In genomic region chr2:173027169-173027823, GRCm38 (mm10) we compare ENCODE assay signal across 11 mouse cellular contexts. TPM values are rescaled to one million over a fixed set of nuclear protein-coding genes. Genes with fewer than 3 reads are reported as not detected.
A peak's percentile ranks its signal among the peaks of the same experiment; 100 is the strongest.
DNase-seq lines count a peak whose midpoint lies in the region; ATAC-seq and TF ChIP-seq lines count a peak whose summit lies in the region.
"Had no signal": no experiment of that assay in that cellular context is flagged by ENCODE, and none has a peak within 500 bp of the region (broad histone marks: within the 10 kb centered on the region; RNA-seq: fewer than 3 reads in every experiment).

No protein-coding gene starts in this region.

- no peaks in the 10 kb centered on the region for H3K27me3 ChIP-seq in heart, embryonic 12.5 days (replicated peaks)
- H3K27me3 ChIP-seq in thymus, adult 2 months (ENCODE audit: control insufficient read depth, insufficient read depth, low read length) = no peaks in the 10 kb centered on the region
- H3K27me3 ChIP-seq in limb, embryonic 13.5 days = no peaks in the 10 kb centered on the region

- H3K9ac ChIP-seq in heart, embryonic 12.5 days = peak overlapping the region; percentile 90
- H3K9ac ChIP-seq in limb, embryonic 13.5 days = peak overlapping the region; percentile 39

- TF ChIP-seq CTCF in thymus, adult 2 months (IDR thresholded peaks at IDR 0.05; ENCODE audit: borderline replicate concordance, control insufficient read depth, extremely low read depth, insufficient read depth, low read length, poor library complexity) = no peak

- H3K4me3 ChIP-seq in heart, embryonic 12.5 days = peak overlapping the region; percentile 89
- peak overlapping the region; percentile 30; the same call in 1 of the 2 replicates for H3K4me3 ChIP-seq in thymus, adult 2 months (ENCODE audit: control insufficient read depth, insufficient read depth, low read length)
- H3K4me3 ChIP-seq in limb, embryonic 13.5 days = no peak overlapping the region

- peaks cover 79% of the 10 kb centered on the region for H3K36me3 ChIP-seq in heart, embryonic 12.5 days
- H3K36me3 ChIP-seq in thymus, adult 2 months (ENCODE audit: control insufficient read depth, insufficient read depth, low read length) = peaks cover 71% of the 10 kb centered on the region
- H3K36me3 ChIP-seq in limb, embryonic 13.5 days = peaks cover 73% of the 10 kb centered on the region

- peak overlapping the region; percentile 40; the same call in 1 of the 2 replicates for H3K27ac ChIP-seq in heart, embryonic 12.5 days (ENCODE audit: poor library complexity, severe bottlenecking)
- H3K27ac ChIP-seq in thymus, adult 2 months (ENCODE audit: control insufficient read depth, insufficient read depth, low read length) = peak overlapping the region; percentile 72
- peak overlapping the region; percentile 55; the same call in 1 of the 2 replicates for H3K27ac ChIP-seq in limb, embryonic 13.5 days

- no peak for ATAC-seq in heart, embryonic 12.5 days (ENCODE audit: insufficient number of reproducible peaks, low FRiP score)
- no peak for ATAC-seq in limb, embryonic 13.5 days (ENCODE audit: low FRiP score, low read depth)

- intact Hi-C loops in heart, postnatal 10 days (cut with DNase I) = loop anchor here (10.0 kb wide), 1 partner anchor 228 kb away; no protein-coding TSS in a partner anchor
- intact Hi-C loops in left cerebral cortex, postnatal 10 days (cut with DNase I) = loop anchor here (10.0 kb wide), 1 partner anchor 58 kb away; no protein-coding TSS in a partner anchor

- 83% methylated on average over 6 of the region's 6 CpGs for WGBS in heart, embryonic 12.5 days
- 69% methylated on average over 6 of the region's 6 CpGs for WGBS in thymus, adult 2 months
- 78% methylated on average over 6 of the region's 6 CpGs for WGBS in limb, embryonic 13.5 days

- DNase-seq in heart, postnatal 10 days = no peak
- peak; percentile 41 for DNase-seq in thymus, adult 2 months
- no peak for DNase-seq in thymus, postnatal 0 days (ENCODE audit: low spot score)
- peak; percentile 71 for DNase-seq in thymus, postnatal 4 days
- DNase-seq in left cerebral cortex, postnatal 10 days (ENCODE audit: extremely low spot score in 1 of 2, low spot score in 2 of 2) = no peak
- no peak for DNase-seq in urinary bladder, adult 2 months (ENCODE audit: low spot score)
- DNase-seq: kidney, adult 8-10 months; right cerebral cortex, postnatal 25 days had no signal

- peak overlapping the region; percentile 81 for H3K4me2 ChIP-seq in heart, embryonic 12.5 days
- peak overlapping the region; percentile 30; the same call in 1 of the 2 replicates for H3K4me2 ChIP-seq in limb, embryonic 13.5 days (replicated peaks)

- TF ChIP-seq POLR2A in thymus, adult 2 months (IDR thresholded peaks at IDR 0.05; ENCODE audit: control insufficient read depth, extremely low read depth, insufficient read depth, low read length, poor library complexity) = no peak

- peaks cover 89% of the 10 kb centered on the region for H3K4me1 ChIP-seq in heart, embryonic 12.5 days (replicated peaks)
- H3K4me1 ChIP-seq in thymus, adult 2 months (replicated peaks; ENCODE audit: control insufficient read depth, insufficient read depth, low read length) = peaks cover 90% of the 10 kb centered on the region
- peaks cover 53% of the 10 kb centered on the region for H3K4me1 ChIP-seq in limb, embryonic 13.5 days

- H3K9me3 ChIP-seq in heart, embryonic 12.5 days (replicated peaks) = no peaks in the 10 kb centered on the region
- H3K9me3 ChIP-seq in limb, embryonic 13.5 days = no peaks in the 10 kb centered on the region

RNA-seq across cellular contexts. Expression of gene Rbm38, which starts 7.0 kb away (rescaled TPM):
- polyA plus RNA-seq in heart, embryonic 12.5 days (2016; fragmentation: Nextera tagmentation; extraction: Ambion mirVana) = 146 and 147 TPM in 2 replicates
- total RNA-seq in heart, postnatal 10 days (2021) = 100 to 1,000 TPM; 146 to 187 TPM
- polyA plus RNA-seq in thymus, adult 2 months (2012; rRNA removed) = 1,267 and 1,290 TPM in 2 replicates
- polyA plus RNA-seq in thymus, postnatal 0 days (2015; fragmentation: Nextera tagmentation; extraction: Ambion mirVana) = 144 and 151 TPM in 2 replicates
- polyA plus RNA-seq in limb, embryonic 13.5 days (2015; fragmentation: Nextera tagmentation; extraction: Ambion mirVana) = 28.3 and 29.0 TPM in 2 replicates
- 1 to 10 TPM; 2.7 to 2.8 TPM for total RNA-seq in left cerebral cortex, postnatal 10 days (2021)
- 72.9 and 109 TPM in 2 replicates for polyA plus RNA-seq in urinary bladder, adult 2 months (2012; rRNA removed)

RNA-seq across cellular contexts. Expression of gene Rae1, which starts 27.4 kb away (rescaled TPM):
- polyA plus RNA-seq in heart, embryonic 12.5 days (2016; fragmentation: Nextera tagmentation; extraction: Ambion mirVana) = 102 and 103 TPM in 2 replicates
- total RNA-seq in heart, postnatal 10 days (2021) = 10 to 100 TPM; 37.7 to 42.8 TPM
- 111 and 122 TPM in 2 replicates for polyA plus RNA-seq in thymus, adult 2 months (2012; rRNA removed)
- polyA plus RNA-seq in thymus, postnatal 0 days (2015; fragmentation: Nextera tagmentation; extraction: Ambion mirVana) = 138 and 142 TPM in 2 replicates
- polyA plus RNA-seq in limb, embryonic 13.5 days (2015; fragmentation: Nextera tagmentation; extraction: Ambion mirVana) = 148 and 155 TPM in 2 replicates
- total RNA-seq in left cerebral cortex, postnatal 10 days (2021) = 10 to 100 TPM; 66.1 to 77.4 TPM
- 51.7 and 64.4 TPM in 2 replicates for polyA plus RNA-seq in urinary bladder, adult 2 months (2012; rRNA removed)

RNA-seq across cellular contexts. Expression of gene Spo11, which starts 49.8 kb away (rescaled TPM):
- 0.26 and 0.30 TPM in 2 replicates for polyA plus RNA-seq in heart, embryonic 12.5 days (2016; fragmentation: Nextera tagmentation; extraction: Ambion mirVana)
- not detected for total RNA-seq in heart, postnatal 10 days (2021)
- polyA plus RNA-seq in thymus, adult 2 months (2012; rRNA removed) = 101 and 126 TPM in 2 replicates
- 66.2 and 75.4 TPM in 2 replicates for polyA plus RNA-seq in thymus, postnatal 0 days (2015; fragmentation: Nextera tagmentation; extraction: Ambion mirVana)
- 1.4 and 1.5 TPM in 2 replicates for polyA plus RNA-seq in limb, embryonic 13.5 days (2015; fragmentation: Nextera tagmentation; extraction: Ambion mirVana)
- under 1 TPM; 0.39 to 0.49 TPM for total RNA-seq in left cerebral cortex, postnatal 10 days (2021)
- 0.31 and 0.61 TPM in 2 replicates for polyA plus RNA-seq in urinary bladder, adult 2 months (2012; rRNA removed)
- total RNA-seq: gastrocnemius, adult 8-10 months had no signal

Comparison
In these comparisons a context has a peak if more than half of its experiments do, and no peak if none do; other contexts are left out.
1. DNase-seq: peak in thymus, adult 2 months (single experiment) and thymus, postnatal 4 days (single experiment); none in heart, postnatal 10 days (0 of 2), thymus, postnatal 0 days (single experiment), left cerebral cortex, postnatal 10 days (0 of 2) and urinary bladder, adult 2 months (single experiment).
2. RNA of gene Spo11, which starts 49.8 kb away (polyA plus RNA-seq): 101 to 126 TPM in thymus, adult 2 months and 66.2 to 75.4 TPM in thymus, postnatal 0 days; 1.4 to 1.5 TPM in limb, embryonic 13.5 days, 0.31 to 0.61 TPM in urinary bladder, adult 2 months and 0.26 to 0.30 TPM in heart, embryonic 12.5 days; every median in the first group is over 10 times any median in the second.
3. Peak in every context shown above with its lines, with median percentiles within 50 percentile points of each other: H3K27ac ChIP-seq.